Mouse (Mus musculus) G1E-ER4 (cell line): ENCODE data around the gene Dctd. TPM values are rescaled to one million over a fixed set of nuclear protein-coding genes. Genes with fewer than 3 reads are reported as not detected.

ENCODE experiments used
- GATA1 ChIP-seq: IDR thresholded peaks from one replicate; pipeline ENCODE4 v1.8.0; 2012; ENCODE audit warnings: low read length, inconsistent platforms
- polyA plus RNA-seq: library from polyadenylated mRNA; stranded (reverse); fragments of >175 nt; gene quantifications from 2 replicates; pipeline ENCODE4 v1.2.3, GENCODE M21; 2012

Gene Dctd
- polyA plus RNA-seq: 15.4 and 19.8 TPM in 2 replicates

- no peak for TF ChIP-seq GATA1
Measured at GRCm38 (mm10) chr8:48098792-48099191, at the start of gene Dctd. Dctd (plus strand) TSS chr8:48099092.

- TF ChIP-seq GATA1: no peak
Measured at GRCm38 (mm10) chr8:48053611-48054010, 45.3 kb upstream of the Dctd start.

- TF ChIP-seq GATA1: no peak
Measured at GRCm38 (mm10) chr8:48063526-48064072, 35.3 kb upstream of the Dctd start.

- TF ChIP-seq GATA1: no peak
Measured at GRCm38 (mm10) chr8:48074149-48074548, 24.7 kb upstream of the Dctd start.

- TF ChIP-seq GATA1: no peak
Measured at GRCm38 (mm10) chr8:48082343-48082742, 16.5 kb upstream of the Dctd start.

- TF ChIP-seq GATA1: no peak
Measured at GRCm38 (mm10) chr8:48090661-48091060, 8.2 kb upstream of the Dctd start.

- no peak for TF ChIP-seq GATA1
Measured at GRCm38 (mm10) chr8:48095378-48095777, 3.5 kb upstream of the Dctd start.

- TF ChIP-seq GATA1: no peak
Measured at GRCm38 (mm10) chr8:48097131-48097794, 1.6 kb upstream of the Dctd start.

GRCm38 (mm10) chr8:48098081-48098639 is 732 bp upstream of the Dctd start:
- TF ChIP-seq GATA1: no peak

GRCm38 (mm10) chr8:48100100-48100787 is 1.4 kb downstream of the Dctd start:
- TF ChIP-seq GATA1: no peak

- no peak for TF ChIP-seq GATA1
Measured at GRCm38 (mm10) chr8:48109373-48109855, 10.5 kb downstream of the Dctd start.

- TF ChIP-seq GATA1: no peak
Measured at GRCm38 (mm10) chr8:48109856-48110780, 11.2 kb downstream of the Dctd start.

- TF ChIP-seq GATA1: no peak
Measured at GRCm38 (mm10) chr8:48114591-48114990, 15.7 kb downstream of the Dctd start.

- TF ChIP-seq GATA1: no peak
Measured at GRCm38 (mm10) chr8:48122991-48123390, 24.1 kb downstream of the Dctd start.

- TF ChIP-seq GATA1: no peak
Measured at GRCm38 (mm10) chr8:48124857-48125256, 26.0 kb downstream of the Dctd start.
